Mouse (Mus musculus) kidney, adult 2 months (tissue): Measurements from ENCODE around the gene Ppip5k1.
"Not testable (repeated sequence)": the region's sequence is repeated elsewhere in the genome, so short reads cannot be mapped to it uniquely, and the experiment has no call there.

Experiments used
- CTCF ChIP-seq: fragments of 200-500 bp; conservative IDR thresholded peaks from 2 replicates; pipeline ENCODE4 v1.5.1; 2011; ENCODE audit warnings: low read depth, mild to moderate bottlenecking, control low read depth, low read length, moderate library complexity, mixed read lengths; ENCODE audit not compliant: insufficient read depth, insufficient read length
- POLR2A ChIP-seq: fragments of 200-500 bp; IDR thresholded peaks from one replicate; pipeline ENCODE4 v1.6.1; 2011; ENCODE audit warnings: low read depth, low read length, control low read depth

- not testable (repeated sequence) for TF ChIP-seq CTCF, POLR2A
Measured at GRCm38 (mm10) chr2:121386961-121387575, 31.9 kb upstream of the Ppip5k1 start, which contains the start of gene Strc.
